Mouse (Mus musculus): ENCODE results near the gene Osbpl2.

Gene Osbpl2

DNA sequence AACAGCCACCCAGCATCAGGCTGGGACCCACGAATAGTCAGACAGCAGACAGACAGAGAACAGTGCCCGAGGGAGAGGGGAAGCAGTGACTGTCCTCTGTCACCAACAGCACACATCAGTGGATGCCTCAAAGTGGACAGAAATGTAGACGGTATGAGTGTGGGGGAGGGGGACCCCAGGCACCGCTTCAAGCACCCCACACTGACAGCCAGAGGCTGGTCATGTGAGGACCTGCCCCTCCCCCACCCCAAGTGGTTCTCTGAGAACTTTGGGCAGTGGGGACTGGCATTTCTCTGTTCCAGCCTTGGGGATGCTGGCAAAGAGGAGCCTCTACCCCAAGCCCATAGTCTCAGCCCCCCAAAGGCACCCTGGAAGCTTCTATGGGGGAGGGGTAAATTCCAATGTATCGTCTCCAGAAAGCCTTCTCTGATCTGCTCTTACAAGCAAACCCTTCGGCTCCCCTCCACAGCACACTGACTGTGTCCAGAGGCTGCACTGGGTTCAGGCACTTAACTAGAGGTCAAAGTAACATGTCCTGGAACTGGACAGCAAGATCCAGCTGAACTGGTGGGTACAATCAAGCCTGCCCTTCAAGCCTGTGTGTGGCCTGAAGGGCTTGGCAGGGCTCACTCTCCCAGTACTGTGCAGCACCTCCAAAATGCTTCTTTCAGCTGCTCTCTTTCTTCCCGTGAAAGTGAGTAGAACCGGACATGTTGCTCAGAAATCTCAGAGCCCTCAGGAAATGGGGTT lies 13.5 kb upstream of the Osbpl2 start:
- DNase-seq: no peak

GRCm38 (mm10) chr2:180107081-180107480 lies 12.0 kb upstream of the Osbpl2 start:
- no peak for DNase-seq

DNA sequence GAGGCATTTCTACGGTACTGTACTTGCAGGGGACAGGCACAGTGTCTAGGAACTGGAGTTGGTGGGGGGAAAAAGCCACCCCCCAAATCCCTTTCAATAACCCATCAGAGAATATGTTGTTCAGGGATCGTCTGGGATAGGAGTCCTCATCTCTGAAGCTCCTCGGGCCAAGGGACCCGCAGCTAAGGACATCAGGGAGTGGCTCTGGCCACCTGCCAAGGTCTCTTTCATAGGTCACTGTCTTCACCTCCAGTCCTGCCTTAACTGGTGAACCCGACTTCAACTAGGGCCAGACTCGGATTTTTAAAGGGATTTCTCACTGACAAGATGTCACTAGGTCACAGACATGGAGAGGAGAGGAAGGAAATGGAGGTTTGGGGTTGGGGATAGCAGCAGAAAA lies 10.8 kb upstream of the Osbpl2 start:
- DNase-seq: no peak

DNA sequence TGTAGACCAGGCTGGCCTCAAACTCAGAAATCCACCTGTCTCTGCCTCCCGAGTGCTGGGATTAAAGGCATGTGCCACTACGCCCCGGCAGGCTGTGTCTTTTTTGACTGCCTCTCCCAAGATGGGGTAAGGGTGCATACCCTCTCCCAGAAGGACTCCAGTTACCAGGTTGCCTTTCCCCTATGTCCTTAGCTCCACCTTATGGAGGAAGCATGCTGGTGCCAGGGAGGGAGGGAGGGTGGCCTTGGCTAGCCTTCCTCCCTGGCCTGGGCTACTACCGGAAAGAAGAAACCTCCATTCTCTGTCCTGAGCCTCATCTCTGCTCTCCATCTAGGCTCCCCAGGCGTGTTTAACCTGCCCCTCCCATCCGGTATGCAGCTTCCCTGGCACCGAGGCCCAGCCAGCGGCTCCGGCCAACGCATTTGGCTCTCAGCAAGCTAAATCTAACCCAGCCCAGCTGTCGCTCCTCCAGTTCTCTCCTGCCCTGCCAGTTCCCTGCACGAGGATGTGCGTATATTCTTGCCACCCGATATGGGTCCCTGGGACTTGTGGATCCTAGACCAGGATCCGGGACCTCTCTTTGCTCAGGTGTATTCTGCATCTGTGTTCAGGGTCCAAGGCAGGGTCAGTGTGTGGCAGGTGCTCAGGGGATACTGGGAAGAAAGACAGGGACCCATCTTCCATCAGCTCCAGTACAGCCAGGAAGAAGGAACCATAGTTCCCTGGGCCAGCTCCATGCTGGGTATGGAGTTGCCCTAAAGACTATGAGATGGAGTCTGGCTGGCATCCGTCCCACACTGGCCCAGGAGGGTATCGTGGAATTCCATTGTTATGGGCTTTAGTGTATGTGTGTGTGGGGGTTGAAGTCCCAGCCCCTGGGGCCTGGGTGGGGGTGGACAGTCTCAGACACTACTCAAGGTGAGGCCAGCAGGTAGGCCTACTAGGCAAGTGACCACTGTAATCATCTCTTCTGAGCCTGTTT lies 4.9 kb upstream of the Osbpl2 start:
- no peak for DNase-seq

- DNase-seq: peak; percentile 57
These were observed 3.8 kb upstream of the Osbpl2 start for GRCm38 (mm10) chr2:180115279-180115678.

DNA sequence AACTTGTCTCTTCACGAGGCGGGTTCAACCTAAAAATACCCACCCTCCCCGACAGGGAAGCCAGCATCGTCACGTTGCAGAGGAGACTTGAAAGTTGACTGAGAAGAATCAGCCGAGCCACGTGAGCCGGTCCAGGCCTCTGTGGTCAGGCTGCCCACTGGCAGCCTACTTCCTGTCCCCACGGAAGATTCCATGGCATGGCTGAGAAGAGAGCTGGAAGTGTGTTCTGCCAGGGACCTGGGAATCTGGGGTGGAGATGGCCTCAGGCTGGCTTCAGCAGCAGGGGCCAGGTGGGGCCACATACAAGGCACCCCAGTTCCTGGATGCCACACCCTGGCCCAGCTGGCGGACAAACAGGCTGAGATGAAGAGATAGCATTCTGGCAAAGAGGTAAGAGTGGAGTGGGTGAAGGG lies 3.0 kb upstream of the Osbpl2 start:
- no peak for DNase-seq

DNA sequence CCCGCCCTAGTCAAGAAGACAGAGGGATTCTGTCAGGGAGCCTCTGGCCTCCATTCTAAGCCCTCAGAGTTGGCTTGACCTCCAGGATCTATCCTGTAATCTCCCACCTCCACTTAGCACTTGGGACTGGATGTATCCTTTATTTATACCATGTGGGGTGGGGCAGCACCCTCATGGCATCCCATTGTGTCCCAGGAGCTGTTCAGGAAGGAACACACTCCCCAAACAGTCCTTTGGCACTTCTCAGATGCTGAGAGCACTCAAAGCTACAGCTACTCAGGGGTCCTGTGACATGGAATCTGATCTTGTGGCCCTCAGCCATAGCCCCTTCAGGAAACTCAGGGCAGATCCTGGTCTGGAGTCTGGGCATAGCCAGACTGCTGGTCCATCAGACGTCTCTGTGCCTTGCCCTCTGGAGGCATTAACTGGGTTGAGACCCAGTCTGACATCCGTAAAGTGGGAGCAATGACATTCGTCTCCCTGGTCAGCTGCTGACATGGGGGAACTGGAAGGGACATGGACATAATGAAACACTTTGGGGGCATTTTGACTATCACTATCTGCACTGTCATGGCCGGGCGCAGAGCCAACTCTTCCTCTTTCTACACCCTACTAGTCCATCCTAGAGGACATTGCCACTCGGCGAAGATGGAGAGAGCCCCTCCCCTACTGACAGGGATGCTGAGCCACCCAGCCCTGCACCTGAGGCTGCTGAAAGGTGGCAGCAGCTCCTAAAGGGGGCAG lies 2.2 kb upstream of the Osbpl2 start:
- DNase-seq: no peak

DNA sequence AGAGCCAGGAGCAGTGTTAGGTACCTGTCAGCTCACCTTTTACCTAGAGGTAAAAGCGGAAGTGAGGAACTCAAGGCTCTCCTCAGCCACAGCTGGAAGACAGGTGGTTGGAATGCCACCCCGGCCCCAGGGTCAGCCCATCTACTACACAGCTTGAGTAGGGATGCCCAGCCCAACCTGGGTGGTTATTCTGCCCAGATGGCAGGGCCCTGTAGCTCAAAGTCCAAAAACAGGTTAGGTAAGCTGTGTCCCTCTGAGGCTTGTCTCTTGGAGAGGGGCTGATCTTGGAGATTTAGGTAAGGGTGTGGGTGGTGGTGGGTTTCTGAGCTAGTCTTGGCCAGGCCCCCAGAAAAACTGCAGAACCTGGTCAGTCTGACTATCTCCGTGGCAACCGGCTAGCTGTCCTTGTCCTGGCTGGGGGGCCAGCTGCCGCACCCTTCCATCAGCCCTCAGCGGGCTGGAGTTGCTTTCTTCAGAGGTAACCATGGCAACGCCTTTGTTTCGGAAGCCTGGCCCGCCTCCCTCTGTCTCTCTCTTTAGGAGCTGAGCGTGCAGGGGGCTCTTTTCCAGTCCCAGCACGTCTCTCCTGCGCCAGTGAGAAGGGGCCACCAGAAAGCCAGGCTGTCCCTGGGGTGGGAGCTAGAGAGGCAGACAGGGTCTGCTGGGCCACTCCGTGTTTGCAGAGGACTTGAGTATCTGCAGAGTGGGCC lies 1.5 kb upstream of the Osbpl2 start:
- no peak for DNase-seq

DNA sequence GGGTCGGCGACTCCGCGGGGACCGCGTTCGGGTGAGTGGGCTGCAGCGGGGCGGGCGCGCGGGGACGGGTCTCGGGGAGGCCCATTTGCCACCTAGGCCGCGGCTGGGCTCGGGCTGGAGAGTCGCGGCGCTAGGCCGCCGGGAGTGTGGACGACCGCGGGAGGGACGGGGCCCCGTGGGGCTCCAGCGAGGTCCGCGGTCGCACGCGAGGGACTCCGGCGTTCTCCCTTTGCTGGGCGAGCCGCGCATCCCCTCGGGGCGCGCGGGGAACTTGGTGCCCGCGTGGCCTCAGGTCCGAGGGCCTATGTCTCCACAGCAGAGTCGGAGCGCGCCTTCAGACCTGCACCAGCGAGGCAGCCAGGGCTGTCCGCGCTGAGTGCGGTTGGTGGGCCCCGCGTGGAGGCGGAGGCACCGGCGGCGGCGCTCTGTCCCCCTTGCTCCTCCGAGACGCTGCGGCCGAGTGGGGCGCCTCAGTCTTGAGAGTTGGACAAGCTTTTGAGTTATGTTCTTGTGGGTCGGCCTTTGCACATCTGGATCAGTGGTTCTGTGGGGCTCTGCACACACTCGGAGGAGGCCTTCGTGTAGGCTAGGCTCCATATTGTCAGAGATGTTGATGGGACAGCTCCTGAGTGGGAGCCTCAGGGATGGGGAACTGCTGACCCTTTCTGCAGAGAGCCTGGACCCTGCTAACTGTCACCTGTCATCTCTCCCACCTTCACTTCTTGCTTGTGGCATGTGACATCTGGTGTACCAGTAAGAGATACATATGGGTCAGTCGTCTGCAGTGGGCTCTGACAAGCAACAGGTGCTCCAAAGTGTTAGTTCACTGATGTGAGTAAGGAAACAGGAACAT lies 559 bp downstream of the Osbpl2 start:
- DNase-seq: no peak

- DNase-seq: no peak
These were observed 1.2 kb downstream of the Osbpl2 start for GRCm38 (mm10) chr2:180120292-180120761.

- DNase-seq: no peak
These were observed 5.1 kb downstream of the Osbpl2 start for GRCm38 (mm10) chr2:180124192-180124591.

DNA sequence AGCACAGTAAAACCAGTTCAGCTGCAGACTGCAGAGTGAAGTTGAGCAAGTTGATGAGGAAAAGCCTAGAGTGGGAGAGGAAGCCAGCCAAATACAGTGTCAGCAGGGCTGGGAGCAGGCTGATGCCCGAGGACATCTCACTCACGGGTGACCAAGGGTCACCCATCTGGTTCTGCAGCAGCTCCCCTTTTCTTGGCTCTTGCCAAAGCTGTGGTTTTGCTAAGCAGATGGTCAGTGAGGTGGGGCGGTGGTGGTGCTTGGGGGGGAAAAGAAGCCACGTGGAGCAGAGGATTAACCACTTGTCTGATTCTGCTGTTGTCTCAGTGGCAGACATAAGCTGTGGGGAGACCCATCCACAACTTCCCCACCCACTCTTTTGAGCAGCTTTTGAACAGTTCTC lies 7.1 kb downstream of the Osbpl2 start:
- no peak for DNase-seq

DNA sequence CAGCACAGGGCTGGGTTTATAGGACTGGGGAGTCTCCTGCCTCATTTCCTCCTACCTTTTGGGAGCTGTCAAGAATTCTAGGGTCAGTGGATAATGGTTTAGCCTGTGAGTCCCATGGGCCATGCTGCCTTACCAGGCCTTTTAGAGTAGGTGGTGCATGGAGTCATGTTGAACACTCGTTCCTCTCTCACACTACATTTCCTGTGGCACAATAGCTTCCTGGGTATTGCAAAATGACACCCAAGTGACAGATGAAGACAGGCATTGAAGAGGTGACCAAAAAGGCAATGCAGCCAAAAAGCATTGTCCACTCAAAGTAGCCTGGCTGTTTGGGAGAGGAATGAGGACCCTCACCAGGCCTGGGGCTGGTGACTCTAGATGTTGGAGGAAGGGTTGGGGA lies 8.6 kb downstream of the Osbpl2 start:
- no peak for DNase-seq

GRCm38 (mm10) chr2:180133231-180133630 lies 14.1 kb downstream of the Osbpl2 start:
- DNase-seq: no peak

DNA sequence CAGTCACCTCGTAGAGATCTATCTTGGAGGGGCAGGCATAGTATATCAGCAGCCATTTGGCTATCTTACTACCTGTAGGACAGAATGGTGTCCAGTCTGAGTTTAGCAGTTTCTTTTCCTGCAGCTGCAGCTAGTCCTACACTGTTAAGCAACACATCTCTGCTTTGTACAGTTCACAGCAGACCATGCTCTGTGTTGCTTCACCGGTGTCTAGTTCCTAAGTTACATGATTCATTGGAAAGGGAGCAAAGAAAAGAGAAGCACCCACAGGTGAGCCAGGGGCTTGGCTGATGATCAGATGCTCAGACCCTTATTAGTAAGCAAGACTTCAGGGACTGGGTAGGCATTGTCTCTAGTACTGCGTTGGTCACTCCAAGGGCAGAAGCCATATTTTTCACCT lies 14.8 kb downstream of the Osbpl2 start:
- DNase-seq: no peak

GRCm38 (mm10) chr2:180135414-180135813 lies 16.3 kb downstream of the Osbpl2 start:
- no peak for DNase-seq

- no peak for DNase-seq
These were observed 27.0 kb downstream of the Osbpl2 start for GRCm38 (mm10) chr2:180146091-180146490.

DNA sequence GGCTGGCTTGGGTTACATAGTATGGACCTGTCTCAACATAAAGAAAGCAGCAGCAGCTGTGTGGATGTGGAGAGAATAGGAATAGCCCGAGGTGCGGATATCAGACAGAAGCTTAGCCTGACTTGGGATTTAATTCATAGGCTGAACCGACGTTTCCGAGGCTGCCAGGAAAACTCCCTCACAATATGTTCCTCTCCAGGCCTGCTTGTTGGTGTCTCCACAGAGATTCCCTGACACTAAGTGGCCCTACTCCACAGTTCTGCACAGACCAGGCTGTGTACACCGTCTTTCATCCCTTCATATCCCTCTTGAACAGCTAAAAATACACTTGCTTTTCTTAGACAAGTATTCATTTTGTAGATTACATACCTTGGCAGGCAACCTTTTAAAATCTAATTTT lies 28.3 kb downstream of the Osbpl2 start:
- no peak for DNase-seq

- no peak for DNase-seq
These were observed 29.4 kb downstream of the Osbpl2 start for GRCm38 (mm10) chr2:180148551-180148950.

DNA sequence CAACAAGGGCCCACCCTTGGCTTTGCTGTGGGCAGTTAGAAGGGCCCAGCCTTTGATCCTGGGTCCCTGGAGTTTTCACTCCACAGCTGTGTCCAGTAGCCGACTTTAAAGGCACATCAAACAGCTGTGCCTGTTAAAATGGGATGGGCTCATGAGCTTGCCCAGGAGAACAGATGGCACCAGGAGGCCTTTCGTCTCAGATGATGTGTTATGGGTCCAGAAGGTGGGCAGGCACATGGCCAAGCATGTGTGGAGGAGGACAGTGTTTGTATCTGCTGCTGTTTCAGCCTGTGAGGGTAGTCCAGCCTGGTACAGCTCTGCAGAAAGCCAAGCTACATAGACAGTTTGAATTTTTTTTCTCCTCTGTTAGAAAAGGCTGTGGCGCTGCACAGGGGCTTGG lies 35.7 kb downstream of the Osbpl2 start:
- no peak for DNase-seq

GRCm38 (mm10) chr2:180158627-180159026 lies 39.5 kb downstream of the Osbpl2 start:
- no peak for DNase-seq

GRCm38 (mm10) chr2:180165855-180166254 lies 46.7 kb downstream of the Osbpl2 start:
- DNase-seq: no peak
